Mouse (Mus musculus) ES-CJ7 (cell line): ENCODE measurements around the gene Gramd2.

ENCODE experiments used
- DNase-seq: peaks from one replicate; pipeline ENCODE4 v3.0.0; 2011; ENCODE audit warnings: low read depth, low spot score

The Gramd2 gene

DNA sequence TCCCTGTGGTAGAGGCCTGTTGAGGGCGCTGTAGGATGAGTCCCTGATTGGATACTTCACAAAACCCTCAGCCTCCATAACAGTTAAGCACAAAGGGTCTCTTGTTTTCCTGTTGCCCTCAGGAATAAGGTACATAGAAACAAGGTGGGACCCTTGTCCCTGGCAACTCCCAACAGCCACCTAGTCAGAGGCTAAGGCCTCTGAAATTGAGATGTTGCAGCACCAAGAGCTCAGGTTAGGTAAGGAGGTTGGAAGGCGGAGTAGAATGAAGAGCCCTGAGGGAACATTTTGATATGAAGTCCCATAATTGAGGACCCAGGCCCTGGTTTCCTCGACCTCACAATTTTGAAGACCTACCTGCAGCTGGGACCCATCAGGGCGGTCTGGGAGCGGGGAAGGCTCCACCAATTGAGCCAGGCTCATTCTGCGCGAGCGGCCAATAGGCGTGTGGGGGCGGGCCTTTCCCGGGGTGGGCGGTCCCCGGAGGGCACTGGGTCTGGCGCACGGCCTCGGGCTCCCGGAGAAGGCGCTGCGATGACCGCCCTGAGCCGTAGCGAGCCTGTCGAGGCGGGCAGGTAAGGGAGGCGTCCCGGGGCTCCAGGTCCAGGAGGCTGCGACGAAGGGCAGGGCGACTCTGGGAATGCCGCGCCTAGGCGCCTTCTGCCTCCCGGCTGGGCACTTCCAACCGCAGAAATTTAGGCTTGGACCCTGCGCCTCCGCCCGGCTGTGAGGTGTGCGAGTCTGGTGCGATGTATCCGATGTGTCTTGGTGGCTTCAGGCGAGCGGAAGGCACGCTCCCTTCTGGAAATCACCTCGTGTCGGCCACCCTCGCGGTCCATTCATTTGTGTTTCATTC lies at the start of gene Gramd2:
TSS of gene Gramd2 (plus strand) at position 467 of the 856 bp plus-strand sequence.
- DNase-seq: peak; percentile 77

DNA sequence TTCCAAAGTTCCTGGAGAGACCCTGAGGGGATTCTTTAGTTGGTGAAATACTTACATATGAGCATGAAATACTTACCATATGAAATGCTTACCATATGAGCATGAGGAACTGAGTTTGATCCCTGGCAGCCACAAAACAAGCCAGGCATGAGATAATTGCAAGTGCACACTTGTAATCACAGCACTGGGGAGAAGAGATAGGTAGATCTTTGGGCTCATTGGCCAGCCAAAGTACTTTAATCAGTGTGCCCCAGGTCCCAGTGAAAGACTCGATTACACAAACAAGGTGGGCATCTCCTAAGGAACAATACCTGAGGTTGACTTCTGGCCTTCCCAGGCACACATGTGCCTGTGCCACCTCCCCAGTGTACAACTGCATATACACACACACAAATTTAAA lies 41.6 kb upstream of the Gramd2 start:
- DNase-seq: no peak

DNA sequence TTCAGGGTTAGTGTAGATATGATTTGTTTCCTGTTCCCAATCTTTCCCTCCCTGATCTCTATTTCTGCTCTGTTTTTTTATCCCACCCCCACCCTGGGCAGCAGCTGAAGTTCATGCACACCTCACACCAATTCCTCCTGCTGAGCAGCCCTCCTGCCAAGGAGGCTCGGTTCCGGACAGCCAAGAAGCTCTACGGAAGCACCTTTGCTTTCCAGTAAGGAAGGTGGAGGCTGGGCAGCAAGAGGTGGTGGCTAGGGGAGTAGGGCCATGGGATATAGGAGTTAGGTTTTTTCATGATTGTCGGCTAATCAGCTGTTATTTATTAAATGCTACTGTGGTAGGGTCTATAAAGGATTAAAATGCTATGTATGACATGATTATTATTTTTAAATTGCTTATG lies 40.0 kb upstream of the Gramd2 start:
- no peak for DNase-seq

DNA sequence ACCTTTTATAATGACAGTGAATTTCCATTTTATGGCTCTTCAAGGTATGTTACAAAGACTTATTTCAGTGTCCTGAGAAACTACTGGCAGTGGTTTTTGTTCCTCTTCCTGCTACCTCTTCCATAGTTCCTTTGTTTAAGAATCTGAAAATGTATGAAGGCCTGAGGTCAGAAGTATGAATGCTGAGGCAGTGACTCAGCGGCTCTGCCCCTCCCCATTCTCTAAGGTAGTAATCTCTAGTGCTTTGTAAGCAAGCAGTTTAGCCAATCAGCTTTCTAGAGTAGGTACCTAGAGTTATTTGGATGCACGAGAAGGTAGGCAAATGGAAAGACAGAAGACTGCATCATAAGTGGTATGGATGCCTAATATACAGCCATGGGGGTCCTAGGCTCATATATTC lies 38.6 kb upstream of the Gramd2 start:
- DNase-seq: no peak

DNA sequence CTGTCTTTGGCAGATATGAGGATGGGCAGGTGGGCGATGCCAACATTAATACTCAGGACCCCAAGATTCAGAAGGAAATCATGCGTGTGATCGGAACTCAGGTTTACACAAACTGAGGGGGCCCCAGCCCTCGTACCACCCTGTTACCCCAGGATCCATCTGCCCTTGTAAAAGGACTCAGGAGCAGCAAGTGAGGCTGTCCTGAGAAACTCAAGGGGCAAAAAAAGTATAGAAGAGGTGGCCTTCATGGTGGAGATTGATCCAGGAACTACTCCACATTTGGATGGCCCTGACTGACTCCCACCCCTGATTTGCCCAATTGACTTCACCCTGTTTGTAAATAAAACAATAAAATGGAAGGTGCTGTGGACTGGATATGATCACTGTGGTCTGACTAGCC lies 30.0 kb upstream of the Gramd2 start:
- DNase-seq: no peak

DNA sequence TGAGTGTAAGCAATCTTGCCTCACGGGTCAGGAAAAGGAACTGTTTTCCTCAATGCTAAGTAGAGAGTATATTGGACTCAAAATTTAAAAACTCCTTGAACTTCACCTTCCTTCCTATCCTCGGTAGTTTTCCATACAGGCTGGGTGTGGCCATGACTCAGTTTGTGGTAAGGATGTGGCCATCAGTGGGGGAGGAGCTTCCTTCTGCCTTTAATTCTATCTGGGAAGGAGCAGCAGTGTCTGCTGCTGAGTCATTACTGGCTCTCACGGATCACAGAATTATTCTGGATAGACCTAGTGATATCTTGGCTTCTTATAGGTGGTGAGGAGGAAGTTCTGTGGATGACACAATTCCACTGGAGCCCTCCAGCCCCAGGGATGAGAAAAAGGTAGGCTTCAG lies 26.6 kb upstream of the Gramd2 start:
- peak; percentile 76 for DNase-seq

DNA sequence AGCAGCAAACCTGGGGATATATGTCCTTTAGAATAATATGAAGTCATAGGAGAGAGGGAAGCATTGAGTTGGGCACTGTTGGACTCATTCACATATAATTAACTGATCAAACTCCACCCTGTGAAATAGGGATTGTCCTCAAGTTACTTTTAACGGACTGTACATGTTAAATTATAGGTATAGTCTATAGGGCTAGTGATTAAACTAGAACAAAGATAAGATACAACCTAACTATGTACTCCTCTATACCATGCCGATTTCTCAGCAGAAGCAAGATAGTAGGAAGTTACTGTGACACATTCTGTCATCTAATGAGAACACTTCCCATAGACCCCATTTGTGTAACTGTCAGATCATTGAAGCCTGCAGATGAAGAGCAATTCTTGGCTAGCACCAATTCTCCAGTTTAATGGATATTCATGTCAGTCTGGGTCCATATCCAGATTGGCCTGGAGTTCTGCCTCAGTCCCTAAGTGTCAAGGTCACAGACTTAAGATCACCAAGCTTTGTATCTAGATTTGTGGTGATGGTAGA lies 25.4 kb upstream of the Gramd2 start:
- no peak for DNase-seq

DNA sequence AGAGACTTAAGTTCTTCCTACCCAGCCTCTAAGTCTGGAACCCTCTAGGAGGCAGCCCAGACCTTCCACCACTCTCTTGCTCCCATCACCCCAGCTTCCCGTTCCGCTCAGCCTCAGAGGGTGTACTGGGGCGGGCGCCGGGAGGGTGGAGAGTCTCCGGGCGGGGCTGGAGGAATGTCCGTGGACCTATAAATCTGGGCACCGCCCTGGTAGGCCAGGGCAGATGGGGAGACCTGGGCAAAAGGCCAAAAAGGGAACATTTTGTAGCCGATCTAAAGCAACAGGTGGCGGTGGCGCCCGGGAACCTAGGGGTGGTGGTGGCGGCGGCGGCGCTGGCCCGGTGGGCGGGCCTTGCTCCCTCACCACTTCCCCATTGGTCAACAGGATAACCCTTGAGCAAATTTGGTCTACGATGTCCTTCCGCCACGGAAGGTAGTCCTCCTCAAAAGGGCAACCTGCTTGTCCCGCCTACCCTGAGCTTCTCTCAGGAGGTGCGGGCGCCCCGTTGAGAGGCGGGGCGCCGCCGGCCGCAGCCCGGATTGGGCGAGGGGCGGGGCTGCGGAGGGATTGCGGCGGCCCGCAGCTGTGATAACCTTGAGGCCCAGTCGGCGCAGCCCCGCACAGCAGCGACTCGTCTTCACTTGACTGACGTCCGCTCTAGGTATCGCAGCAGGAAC lies 23.8 kb upstream of the Gramd2 start, which contains the start of gene Pkm:
TSS of gene Pkm (plus strand) at position 411 of the 677 bp plus-strand sequence.
- DNase-seq: peak; percentile 100

DNA sequence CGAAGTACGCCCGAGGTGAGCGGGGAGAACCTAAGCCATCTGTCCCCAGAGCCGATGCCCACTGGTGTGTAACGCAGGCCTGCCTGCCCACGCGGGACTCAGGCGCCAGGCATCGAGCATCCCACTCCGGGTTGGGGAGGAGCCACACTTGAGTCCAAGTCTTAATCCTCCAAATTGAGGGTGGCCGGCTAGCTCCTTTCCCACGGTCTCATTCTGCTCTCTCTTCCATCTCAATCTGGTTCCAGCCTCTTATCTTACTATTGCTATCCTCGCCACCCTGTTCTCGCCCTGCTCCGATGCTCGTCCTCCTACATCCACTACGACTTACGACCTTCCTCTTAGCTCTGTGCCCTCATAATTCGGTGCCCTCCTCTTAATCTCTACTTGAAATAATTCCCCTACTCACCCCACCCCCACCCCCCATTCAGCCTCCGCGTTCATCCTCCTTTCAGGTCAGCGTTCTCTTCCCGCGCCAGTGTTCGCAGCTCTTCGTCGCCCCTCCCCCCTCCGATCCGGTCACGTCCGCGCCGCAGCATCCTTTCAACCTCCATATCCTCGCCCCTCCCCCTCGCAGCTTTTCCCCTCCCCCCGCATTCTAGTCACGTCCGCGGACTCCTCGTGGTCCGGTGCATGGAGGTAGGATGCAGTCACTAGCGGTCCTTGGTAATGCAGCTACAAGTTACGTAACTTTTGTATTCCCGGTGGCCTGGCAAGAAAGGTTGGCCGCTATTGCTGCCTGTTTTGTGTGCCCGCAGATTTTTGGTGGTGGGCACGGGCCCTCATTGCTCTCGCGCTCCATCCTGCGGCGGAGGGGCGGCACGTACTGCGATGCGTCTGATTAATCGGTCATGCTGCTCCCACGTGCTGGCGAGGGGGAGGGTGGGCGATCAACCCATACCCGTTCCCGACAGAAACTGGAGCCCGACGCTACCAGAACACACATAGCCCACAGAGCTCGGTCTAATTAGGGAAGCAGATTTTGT lies 23.0 kb upstream of the Gramd2 start:
- DNase-seq: peak; percentile 97

DNA sequence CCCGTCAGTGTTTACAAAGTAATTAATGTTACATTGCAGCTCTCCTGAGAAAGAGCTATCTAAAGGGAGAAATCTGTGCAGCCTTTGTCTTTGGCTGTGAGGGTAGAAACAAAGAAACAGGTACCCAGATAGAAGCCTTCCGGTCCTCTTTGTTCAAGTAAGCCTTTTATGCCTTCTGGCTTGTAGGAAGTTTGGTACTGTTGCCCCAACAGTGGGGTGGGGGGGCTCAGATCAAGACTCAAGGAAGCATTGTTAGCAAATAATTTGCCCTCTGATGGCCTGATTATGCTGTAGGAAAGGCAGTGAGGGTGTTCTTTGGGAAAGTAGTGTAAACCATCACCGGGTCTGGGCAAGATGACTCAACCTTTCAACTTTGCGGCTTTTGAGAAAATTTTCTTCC lies 21.8 kb upstream of the Gramd2 start:
- no peak for DNase-seq

DNA sequence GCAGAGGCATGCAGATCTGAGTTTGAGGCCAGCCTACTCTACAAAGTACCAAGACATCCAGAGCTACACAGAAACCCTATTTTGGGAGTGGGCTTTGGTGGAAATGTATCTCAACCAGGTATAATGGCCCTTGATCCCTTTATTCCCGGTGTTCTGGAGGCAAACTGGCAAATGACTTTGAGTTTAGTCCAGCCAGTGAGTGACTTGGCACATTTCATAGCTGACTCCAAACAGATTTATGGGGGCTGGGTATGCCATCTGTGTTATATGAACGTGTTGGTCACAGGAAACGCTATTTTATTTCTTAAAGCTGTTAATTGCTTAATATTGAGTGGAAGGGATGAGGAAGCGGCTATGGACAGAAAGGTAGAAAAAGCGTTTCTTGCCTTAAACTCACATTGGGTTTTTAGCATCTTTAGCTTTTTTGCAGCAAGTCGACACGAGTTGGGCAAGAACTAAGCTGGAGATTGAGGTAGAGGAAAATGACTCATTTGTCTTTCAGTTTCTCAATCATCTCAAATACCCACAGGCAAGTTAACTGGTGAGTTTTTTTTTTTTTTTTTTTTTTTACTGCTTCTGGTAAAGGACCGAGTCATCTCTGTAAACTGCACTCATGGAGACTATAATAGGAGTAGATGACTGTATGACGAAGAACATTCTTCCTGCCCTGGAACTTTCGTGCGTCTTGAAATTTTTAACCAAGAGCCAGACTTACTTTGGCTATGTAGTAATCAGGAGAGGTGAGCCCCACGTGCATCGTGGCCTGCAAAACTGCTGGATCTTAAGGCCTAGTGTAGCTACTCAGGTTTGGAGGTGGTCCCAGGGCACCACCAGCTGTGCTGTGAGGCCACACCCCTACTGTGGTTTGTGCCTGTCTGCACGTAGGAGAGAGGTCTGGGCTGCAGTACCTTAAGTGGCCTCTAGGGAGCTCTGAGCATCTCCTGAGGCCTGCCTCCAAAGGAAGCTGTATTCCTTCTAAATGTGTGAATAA lies 20.6 kb upstream of the Gramd2 start:
- peak; percentile 98 for DNase-seq

DNA sequence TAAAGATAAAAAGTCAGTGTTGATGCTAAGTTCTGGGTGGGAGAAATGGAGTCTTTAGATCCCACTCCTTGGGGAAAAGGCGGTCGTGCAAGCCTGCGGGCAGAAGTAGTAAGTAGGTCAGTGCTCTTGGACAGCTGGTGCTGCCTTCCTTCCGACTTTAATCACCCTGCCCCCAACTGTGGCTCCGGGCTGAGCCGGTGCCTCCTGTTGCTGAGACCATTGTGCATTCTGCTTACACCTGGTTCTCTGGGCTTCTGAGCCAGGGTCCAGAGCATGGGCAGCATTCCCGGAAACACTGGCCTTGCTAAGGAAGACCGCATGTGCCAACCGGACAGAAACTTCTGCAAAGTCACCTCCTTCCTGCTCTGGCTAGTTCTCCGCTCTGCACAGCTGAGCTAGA lies 19.5 kb upstream of the Gramd2 start:
- no peak for DNase-seq

DNA sequence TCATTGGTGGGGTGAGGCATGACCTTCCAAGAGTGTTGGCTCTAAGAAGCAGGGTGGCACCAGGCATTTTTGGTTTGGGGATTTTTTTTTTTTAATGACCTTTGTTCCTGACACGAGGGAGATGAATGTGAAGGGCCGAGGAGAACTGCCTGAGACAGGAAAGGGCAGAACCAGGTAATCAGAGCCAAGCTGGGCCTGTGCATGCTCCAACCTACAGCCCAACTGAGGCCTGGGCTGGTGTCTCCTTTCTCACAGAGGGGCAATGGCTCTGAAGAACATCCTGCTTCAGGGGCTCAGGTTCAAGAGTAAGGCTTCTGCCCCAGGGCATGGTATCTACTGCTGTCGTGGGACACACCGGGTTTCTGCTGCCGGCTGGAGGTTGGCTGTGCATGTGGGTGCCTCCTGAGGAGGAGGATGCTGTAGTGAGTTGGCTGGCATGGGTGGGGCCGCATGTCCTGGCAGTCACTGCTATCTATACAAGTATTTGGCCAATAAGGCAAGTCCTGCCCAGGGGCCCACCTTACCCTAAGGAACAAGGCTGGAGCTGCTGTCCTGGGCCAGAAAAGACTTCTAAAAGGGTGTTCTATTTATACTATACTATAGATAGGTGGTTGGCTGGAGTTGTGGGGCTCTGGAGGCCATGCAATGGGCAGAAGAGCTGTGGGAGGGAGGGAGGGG lies 18.5 kb upstream of the Gramd2 start:
- DNase-seq: no peak

DNA sequence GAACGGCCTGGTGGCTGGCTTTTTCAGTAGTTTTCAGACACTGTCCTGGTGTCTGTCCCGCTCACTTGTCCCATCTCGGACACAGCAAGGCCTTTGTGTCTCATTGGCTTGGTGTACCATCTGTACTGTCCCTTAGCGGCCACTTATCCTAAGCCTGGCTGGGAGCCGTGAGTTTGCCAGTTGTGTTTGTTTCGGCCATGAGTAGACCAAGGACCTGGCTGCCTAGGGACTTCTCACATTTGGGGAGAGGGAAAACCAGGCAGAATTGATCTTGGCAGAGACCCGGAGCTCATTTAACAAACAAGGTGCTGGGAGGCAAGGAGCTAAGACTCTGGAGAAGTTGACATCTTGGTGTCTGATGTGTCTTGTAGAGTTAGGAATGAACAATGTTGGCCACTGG lies 16.7 kb upstream of the Gramd2 start:
- no peak for DNase-seq

DNA sequence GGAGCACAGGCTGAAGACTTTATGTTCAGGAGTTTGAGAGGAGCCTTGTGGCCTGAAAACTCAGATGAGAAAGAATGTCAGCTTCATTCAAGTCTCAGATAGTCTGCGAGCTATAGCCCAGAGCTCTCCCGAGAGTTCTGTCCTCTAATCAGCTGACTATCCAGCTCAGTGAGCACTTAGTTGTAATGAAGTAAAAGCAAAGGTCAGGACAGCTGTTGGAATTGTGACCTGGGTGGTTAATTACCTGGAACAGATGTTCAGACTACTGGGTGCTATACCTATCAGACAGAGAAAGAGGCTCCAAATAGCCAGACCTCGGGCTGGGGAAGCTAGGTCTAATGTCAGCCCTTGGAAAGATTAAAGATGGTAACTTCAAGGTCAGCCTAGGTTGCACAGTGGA lies 16.0 kb upstream of the Gramd2 start:
- DNase-seq: no peak

DNA sequence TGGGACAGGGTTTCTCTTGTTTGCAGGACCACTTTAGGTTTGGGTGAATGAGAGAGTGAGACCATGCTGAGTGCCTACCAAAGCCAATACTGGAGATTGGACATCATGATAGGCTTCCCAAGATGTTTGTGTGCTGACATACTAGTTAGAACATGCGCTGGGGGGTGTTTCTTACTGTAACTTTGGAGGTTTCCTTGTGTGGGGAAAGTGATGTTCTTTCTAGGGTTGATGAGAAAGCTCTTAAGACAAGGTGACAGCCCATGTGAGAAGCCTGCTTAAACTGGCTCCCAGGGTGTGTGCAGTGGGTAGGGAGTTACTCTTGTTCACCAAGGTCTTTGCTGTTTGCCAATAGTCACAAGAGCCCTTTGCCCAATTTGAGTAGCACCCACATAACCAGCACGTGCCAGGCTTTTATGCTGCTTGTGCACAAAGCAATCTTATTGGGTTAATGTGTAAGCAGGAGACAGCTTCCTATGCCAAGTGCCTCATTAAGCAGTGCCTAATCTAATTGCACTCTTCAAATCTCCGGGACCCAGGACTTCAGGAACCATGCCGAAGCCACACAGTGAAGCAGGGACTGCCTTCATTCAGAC lies 15.2 kb upstream of the Gramd2 start:
- no peak for DNase-seq

DNA sequence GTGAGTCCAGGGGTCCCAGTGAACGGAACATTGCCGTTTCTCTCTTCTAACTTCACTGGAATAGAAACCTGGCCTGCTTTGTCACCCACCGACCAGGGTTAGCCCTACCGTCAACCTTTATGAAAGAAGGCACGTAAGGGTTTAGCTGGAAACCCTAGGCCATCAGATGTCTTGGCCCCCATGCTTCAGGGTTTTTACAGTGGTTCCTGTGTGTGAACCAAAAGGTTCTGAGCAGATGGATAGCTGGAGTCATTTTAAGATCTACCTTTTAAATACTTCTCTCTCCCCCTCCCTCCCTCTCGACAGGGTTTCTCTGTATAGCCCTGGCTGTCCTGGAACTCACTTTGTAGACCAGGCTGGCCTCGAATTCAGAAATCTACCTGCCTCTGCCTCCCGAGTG lies 13.9 kb upstream of the Gramd2 start:
- DNase-seq: no peak

DNA sequence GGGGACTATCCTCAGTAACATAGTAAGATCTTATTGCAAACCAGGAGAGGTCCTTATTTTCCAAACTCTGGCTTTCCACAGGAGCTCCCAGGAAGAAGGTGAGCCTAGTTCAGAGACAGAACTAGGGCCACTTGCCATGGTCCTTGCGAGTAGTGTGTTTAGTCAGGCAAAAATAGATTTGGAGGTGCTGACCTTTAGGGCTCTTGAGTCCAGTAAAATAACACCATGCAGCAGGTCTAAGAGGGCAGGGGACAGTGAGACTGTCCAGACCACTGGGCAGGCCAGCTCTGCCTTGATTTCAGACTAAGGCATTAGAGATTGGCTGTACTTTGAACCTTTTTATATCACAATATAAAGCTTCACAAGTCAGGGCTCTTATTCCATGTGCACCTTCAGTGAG lies 13.1 kb upstream of the Gramd2 start:
- no peak for DNase-seq

DNA sequence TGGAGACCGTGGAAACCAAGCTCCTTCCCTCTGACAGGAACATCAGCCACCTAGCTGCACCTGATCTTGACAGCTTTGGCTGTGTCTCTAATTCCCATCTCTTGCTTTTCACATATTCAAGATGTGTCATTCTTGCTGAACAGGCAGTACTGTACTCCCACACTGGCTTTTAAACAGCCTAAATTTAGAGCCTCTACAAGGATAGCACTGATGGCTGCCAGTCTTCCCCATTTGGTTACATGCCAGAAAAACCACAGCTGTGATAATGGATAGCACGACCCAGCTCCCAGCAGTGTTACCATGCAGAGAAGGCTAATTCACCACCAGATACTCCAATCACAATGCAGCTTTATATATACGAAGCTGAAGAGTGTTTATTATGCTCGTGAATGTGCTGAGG lies 12.7 kb upstream of the Gramd2 start:
- no peak for DNase-seq
